Mouse (Mus musculus) embryonic facial prominence, embryonic 11.5 days (tissue): ENCODE measurements at regions not wholly inside any gene's neighbourhood (a gene's known extent, or its start where the extent isn't known, plus 50 kb on each side); places are given as distances from the start of the nearest gene placed in this dataset.

Source experiments
- ATAC-seq: fragments of 200-750 bp; cut with Nextera tagmentation; replicated peaks from 2 replicates; pipeline ENCODE4 v1.8.0; 2017; ENCODE audit warnings: low read depth; ENCODE audit not compliant: insufficient number of reproducible peaks, low FRiP score, low TSS enrichment
- DNase-seq: peaks from one replicate; pipeline ENCODE4 v3.0.0-alpha.2; 2015; ENCODE audit warnings: low spot score
- H3K27ac ChIP-seq: fragments of 300-500 bp; sonication (generic); replicated peaks from 2 replicates; pipeline ENCODE4 v1.5.1; 2014; ENCODE audit warnings: mild to moderate bottlenecking, low read depth, low read length, control low read depth
- H3K27me3 ChIP-seq: fragments of 300-500 bp; sonication (generic); 2 replicates; pipeline ENCODE4 v1.6.1; 2014; ENCODE audit warnings: mild to moderate bottlenecking, low read length, moderate library complexity, mixed read lengths; ENCODE audit not compliant: control insufficient read depth, insufficient read depth
- H3K36me3 ChIP-seq: fragments of 300-500 bp; sonication (generic); replicated peaks from 2 replicates; pipeline ENCODE4 v1.6.1; 2014; ENCODE audit warnings: low read depth, mild to moderate bottlenecking, low read length, moderate library complexity, mixed read lengths; ENCODE audit not compliant: control insufficient read depth, insufficient read depth
- H3K4me1 ChIP-seq: fragments of 300-500 bp; sonication (generic); 2 replicates; pipeline ENCODE4 v1.6.1; 2014; ENCODE audit warnings: low read length, mixed read lengths; ENCODE audit not compliant: control insufficient read depth, insufficient read depth
- H3K4me2 ChIP-seq: fragments of 300-500 bp; sonication (generic); 2 replicates; pipeline ENCODE4 v1.6.1; 2014; ENCODE audit warnings: low read depth, mild to moderate bottlenecking, control low read depth, low read length, moderate library complexity
- H3K4me3 ChIP-seq: fragments of 300-500 bp; sonication (generic); 2 replicates; pipeline ENCODE4 v1.5.1; 2014; ENCODE audit warnings: low read depth, low read length, control low read depth
- H3K9ac ChIP-seq: fragments of 300-500 bp; sonication (generic); replicated peaks from 2 replicates; pipeline ENCODE4 v1.6.1; 2014; ENCODE audit warnings: mild to moderate bottlenecking, control low read depth, low read length
- H3K9me3 ChIP-seq: fragments of 300-500 bp; sonication (generic); replicated peaks from 2 replicates; pipeline ENCODE4 v1.6.1; 2016; ENCODE audit warnings: mild to moderate bottlenecking, low read length, inconsistent platforms, mixed read lengths; ENCODE audit not compliant: control insufficient read depth
- WGBS: fragments of 180-500 bp; shearing (Covaris S2); extraction: QIAGEN DNeasy Blood & Tissue Kit; methylation state at CpG from one replicate; pipeline ENCODE4 v1.1.7; 2014; 5-methylcytosine and 5-hydroxymethylcytosine counted together

DNA sequence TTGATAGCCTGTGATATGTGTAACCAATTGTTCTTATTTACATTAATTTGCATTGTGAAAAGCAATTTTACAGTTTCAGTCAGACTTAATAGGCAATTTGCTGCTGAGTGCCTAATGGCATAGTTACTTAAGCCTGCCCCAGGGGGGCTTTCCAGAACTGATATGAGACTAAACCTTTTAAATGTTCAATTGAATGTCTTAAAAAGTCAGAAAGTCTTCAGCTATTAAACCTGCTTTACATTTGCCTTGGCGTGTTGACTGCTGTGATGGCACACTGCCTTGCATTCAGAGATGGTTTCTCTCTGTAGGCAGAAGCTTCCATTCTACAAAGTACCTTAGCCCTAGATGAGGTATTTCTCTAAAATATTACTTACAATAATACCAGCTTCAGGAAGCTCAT, 256.0 kb downstream of the Lrriq3 start:
- Histone ChIP-seq H3K9me3 (no peaks in the 10 kb centered on the region), H3K4me3 (no peak overlapping the region), H3K27me3 (no peaks in the 10 kb centered on the region), H3K9ac (no peak overlapping the region), H3K4me2 (no peak overlapping the region), H3K27ac (no peak overlapping the region), H3K4me1 (no peaks in the 10 kb centered on the region), H3K36me3 (no peaks in the 10 kb centered on the region)
- DNase-seq (no peak), ATAC-seq (no peak)
- WGBS, result 84% methylated on average over 1 of the region's 1 CpGs

DNA sequence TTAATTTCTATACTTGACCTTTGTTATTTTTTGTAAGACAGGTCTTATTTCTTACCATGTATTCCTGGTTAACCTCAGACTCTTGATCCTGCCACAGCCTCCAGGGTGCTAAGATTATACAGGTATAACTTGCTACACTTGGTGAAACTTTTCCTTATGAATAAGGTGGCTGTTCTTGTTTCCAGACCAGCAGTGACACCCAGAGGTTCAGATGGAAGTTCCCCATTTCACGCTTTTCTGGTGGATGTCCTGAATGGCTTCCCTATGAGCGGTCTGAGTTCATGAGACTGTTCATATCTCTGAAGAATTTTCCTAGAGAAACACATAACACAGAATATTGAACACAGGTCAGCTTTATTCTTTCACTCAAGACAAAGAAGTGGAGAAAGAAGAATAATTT, 258.4 kb downstream of the Lrriq3 start:
- no peak for ATAC-seq
- Histone ChIP-seq H3K4me2 (no peak overlapping the region), H3K4me3 (no peak overlapping the region), H3K9ac (no peak overlapping the region), H3K27me3 (no peaks in the 10 kb centered on the region), H3K9me3 (no peaks in the 10 kb centered on the region), H3K27ac (no peak overlapping the region), H3K36me3 (no peaks in the 10 kb centered on the region), H3K4me1 (no peaks in the 10 kb centered on the region)
- no peak for DNase-seq
- 83% methylated on average over 2 of the region's 2 CpGs for WGBS

- no peak overlapping the region for H3K27ac ChIP-seq
- 80% methylated on average over 2 of the region's 2 CpGs for WGBS
- H3K4me3 ChIP-seq, result no peak overlapping the region
- DNase-seq (no peak), ATAC-seq (no peak)
- no peaks in the 10 kb centered on the region for H3K4me1 ChIP-seq
- H3K27me3 ChIP-seq, result no peaks in the 10 kb centered on the region
- H3K9ac ChIP-seq, result no peak overlapping the region
- H3K9me3 ChIP-seq, result no peaks in the 10 kb centered on the region
- H3K4me2 ChIP-seq, result no peak overlapping the region
- no peaks in the 10 kb centered on the region for H3K36me3 ChIP-seq
Measured at GRCm38 (mm10) chr3:155352277-155352802, 259.1 kb downstream of the Lrriq3 start.

DNA sequence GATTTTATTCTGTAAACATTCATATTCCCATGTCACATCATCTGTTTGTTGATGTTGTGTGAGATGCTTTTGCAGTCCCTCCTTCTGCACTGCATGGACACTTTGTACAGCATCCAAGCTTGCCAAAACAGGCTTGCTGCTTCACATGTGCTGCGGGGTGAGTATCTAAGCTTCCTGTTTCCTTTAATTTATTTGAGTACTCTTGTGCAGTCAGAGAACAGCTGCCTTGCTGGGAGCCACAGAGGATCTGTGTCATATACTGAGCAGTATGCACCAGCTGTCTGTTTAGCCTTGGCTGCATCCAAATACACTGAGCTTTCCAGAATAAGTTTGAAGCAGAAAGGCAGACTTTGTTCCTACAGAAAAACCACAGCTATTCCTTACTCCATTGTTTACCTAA, 267.2 kb downstream of the Lrriq3 start:
- no peak overlapping the region for H3K27ac ChIP-seq
- WGBS, result 68% methylated on average over 1 of the region's 1 CpGs
- H3K9me3 ChIP-seq, result no peaks in the 10 kb centered on the region

DNA sequence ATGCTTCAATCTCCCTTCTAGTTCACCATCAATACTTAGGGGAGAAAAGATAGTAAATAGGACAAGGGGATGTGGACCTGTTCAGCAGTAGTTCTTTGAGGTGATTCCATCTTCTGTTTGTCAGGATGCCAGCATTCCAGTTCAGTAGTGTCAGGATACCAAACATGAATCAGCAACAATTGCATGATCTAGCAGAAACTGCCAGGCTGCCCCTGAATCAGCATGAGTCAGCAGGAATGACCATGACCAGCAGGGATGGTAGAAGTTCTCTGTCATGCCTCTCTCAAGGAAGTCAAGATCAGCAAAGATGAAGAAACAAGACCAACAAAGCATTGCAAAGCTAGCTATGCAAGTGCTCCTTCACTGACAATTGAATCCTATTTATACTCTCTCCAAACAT, 277.5 kb downstream of the Lrriq3 start:
- no peak overlapping the region for H3K4me2 ChIP-seq
- no peak overlapping the region for H3K9ac ChIP-seq
- no peak overlapping the region for H3K4me3 ChIP-seq
- H3K4me1 ChIP-seq, result no peaks in the 10 kb centered on the region
- H3K27me3 ChIP-seq, result no peaks in the 10 kb centered on the region
- no peaks in the 10 kb centered on the region for H3K36me3 ChIP-seq
- ATAC-seq (no peak), DNase-seq (no peak)
- H3K9me3 ChIP-seq, result no peaks in the 10 kb centered on the region
- H3K27ac ChIP-seq, result no peak overlapping the region

More for the DNA sequence above, 267.2 kb downstream of the Lrriq3 start:
- DNase-seq, result no peak
- Histone ChIP-seq H3K4me3 (no peak overlapping the region), H3K9ac (no peak overlapping the region), H3K36me3 (no peaks in the 10 kb centered on the region), H3K4me2 (no peak overlapping the region), H3K27me3 (no peaks in the 10 kb centered on the region), H3K4me1 (no peaks in the 10 kb centered on the region)
- ATAC-seq, result no peak

GRCm38 (mm10) chr3:155373591-155373990, 280.4 kb downstream of the Lrriq3 start:
- Histone ChIP-seq H3K36me3 (no peaks in the 10 kb centered on the region), H3K9ac (no peak overlapping the region), H3K4me1 (no peaks in the 10 kb centered on the region), H3K4me3 (no peak overlapping the region), H3K27me3 (no peaks in the 10 kb centered on the region), H3K9me3 (no peaks in the 10 kb centered on the region), H3K27ac (no peak overlapping the region), H3K4me2 (no peak overlapping the region)
- ATAC-seq (no peak), DNase-seq (no peak)
- 80% methylated on average over 1 of the region's 1 CpGs for WGBS

DNA sequence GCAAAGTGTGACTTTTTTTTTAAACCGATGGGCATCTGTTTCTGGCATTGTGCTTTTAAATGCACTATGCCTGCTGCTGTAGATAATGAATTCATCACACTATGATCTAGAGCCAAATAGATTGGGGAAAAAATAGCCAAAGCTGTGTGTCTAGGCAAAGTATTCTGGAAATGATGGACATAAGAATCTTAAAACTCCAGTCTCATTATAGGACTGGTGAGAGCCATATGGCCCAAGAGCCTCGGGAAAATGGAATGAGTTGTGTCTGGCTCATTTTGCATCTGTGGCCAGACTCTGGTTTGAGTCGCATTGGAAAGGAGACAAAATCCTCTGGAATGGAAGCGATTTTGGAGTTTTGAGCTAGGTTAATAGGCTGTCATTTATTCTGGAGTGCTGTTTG, 288.7 kb downstream of the Lrriq3 start:
- no peak for DNase-seq
- H3K4me3 ChIP-seq, result no peak overlapping the region
- no peak overlapping the region for H3K27ac ChIP-seq
- H3K36me3 ChIP-seq, result no peaks in the 10 kb centered on the region
- ATAC-seq, result no peak
- no peaks in the 10 kb centered on the region for H3K9me3 ChIP-seq
- no peak overlapping the region for H3K4me2 ChIP-seq
- H3K4me1 ChIP-seq, result no peaks in the 10 kb centered on the region
- no peaks in the 10 kb centered on the region for H3K27me3 ChIP-seq
- H3K9ac ChIP-seq, result no peak overlapping the region
- WGBS, result 75% methylated on average over 4 of the region's 4 CpGs

- H3K4me2 ChIP-seq, result no peak overlapping the region
- H3K9ac ChIP-seq, result no peak overlapping the region
- H3K36me3 ChIP-seq, result no peaks in the 10 kb centered on the region
- no peaks in the 10 kb centered on the region for H3K4me1 ChIP-seq
- no peaks in the 10 kb centered on the region for H3K27me3 ChIP-seq
- H3K4me3 ChIP-seq, result no peak overlapping the region
- DNase-seq (no peak), ATAC-seq (no peak)
- no peaks in the 10 kb centered on the region for H3K9me3 ChIP-seq
- H3K27ac ChIP-seq, result no peak overlapping the region
- 84% methylated on average over 2 of the region's 2 CpGs for WGBS
Measured at GRCm38 (mm10) chr3:155382817-155383216, 289.6 kb downstream of the Lrriq3 start.
